Mouse (Mus musculus) heart, postnatal 0 days (tissue): ENCODE measurements around the gene Astn2.

Experiments used
- CTCF ChIP-seq: IDR thresholded peaks from 2 replicates; pipeline ENCODE4 v1.5.1; 2016; ENCODE audit warnings: antibody characterized with exemption, control low read depth, low read depth
- EP300 ChIP-seq: IDR thresholded peaks from 2 replicates; pipeline ENCODE4 v1.6.1; 2016; ENCODE audit warnings: antibody characterized with exemption, low read depth

- no peak for TF ChIP-seq CTCF
- no peak for TF ChIP-seq EP300
These were observed 1062.6 kb downstream of the Astn2 start for GRCm38 (mm10) chr4:65341766-65342165.
